Comparison of ENCODE assay signal across 26 mouse cellular contexts in genomic region chr12:48387724-48388123, GRCm38 (mm10).
"Had no signal": no experiment of that assay in that cellular context is flagged by ENCODE, and none has a peak within 500 bp of the region (broad histone marks: within the 10 kb centered on the region; RNA-seq: fewer than 3 reads in every experiment).

No protein-coding gene starts in this region.

- DNase-seq: gastrocnemius, postnatal 14 days; gastrocnemius, postnatal 36 days; heart, adult 2 months; heart, postnatal 14 days; heart, postnatal 36 days; kidney, adult 18-20 months; kidney, adult 8-10 months; kidney, postnatal 10 days; kidney, postnatal 25 days; kidney, postnatal 4 days; liver; liver, embryonic 13.5 days; liver, postnatal 0 days had no signal

- H3K36me3 ChIP-seq: heart, embryonic 13.5 days; heart, embryonic 15.5 days; hindbrain, embryonic 13.5 days; hindbrain, embryonic 15.5 days; limb, embryonic 10.5 days; limb, embryonic 12.5 days; liver, embryonic 13.5 days; liver, embryonic 15.5 days had no signal

- H3K9ac ChIP-seq: heart, embryonic 13.5 days; heart, embryonic 15.5 days; hindbrain, embryonic 13.5 days; hindbrain, embryonic 15.5 days; limb, embryonic 12.5 days; liver, embryonic 13.5 days; liver, embryonic 15.5 days; liver, postnatal 0 days had no signal

- H3K9me3 ChIP-seq: heart, embryonic 13.5 days; heart, embryonic 15.5 days; hindbrain, embryonic 13.5 days; hindbrain, embryonic 15.5 days; limb, embryonic 10.5 days; limb, embryonic 12.5 days; liver, embryonic 13.5 days; liver, embryonic 15.5 days had no signal

- ATAC-seq: hindbrain, postnatal 0 days; intestine, postnatal 0 days; liver, postnatal 0 days had no signal

- H3K4me1 ChIP-seq: heart, embryonic 13.5 days; heart, embryonic 15.5 days; hindbrain, embryonic 13.5 days; hindbrain, embryonic 15.5 days; limb, embryonic 10.5 days; limb, embryonic 12.5 days; liver, embryonic 13.5 days; liver, embryonic 15.5 days had no signal

- H3K27me3 ChIP-seq: heart, embryonic 13.5 days; heart, embryonic 15.5 days; hindbrain, embryonic 13.5 days; hindbrain, embryonic 15.5 days; limb, embryonic 12.5 days; liver, embryonic 13.5 days; liver, embryonic 15.5 days had no signal

- H3K4me2 ChIP-seq: heart, embryonic 11.5 days; heart, embryonic 13.5 days; heart, embryonic 15.5 days; hindbrain, embryonic 13.5 days; hindbrain, embryonic 15.5 days; limb, embryonic 12.5 days; liver, embryonic 11.5 days; liver, embryonic 13.5 days; liver, embryonic 15.5 days had no signal

- H3K4me3 ChIP-seq: heart, adult 2 months; heart, embryonic 13.5 days; heart, embryonic 15.5 days; hindbrain, embryonic 13.5 days; hindbrain, embryonic 15.5 days; layer of hippocampus, adult 2 months; left cerebral cortex, adult 2 months; limb, embryonic 10.5 days; limb, embryonic 12.5 days; liver, embryonic 13.5 days; liver, embryonic 15.5 days had no signal

- H3K27ac ChIP-seq: heart, adult 2 months; heart, embryonic 13.5 days; heart, embryonic 15.5 days; hindbrain, embryonic 13.5 days; hindbrain, embryonic 15.5 days; hindbrain, postnatal 0 days; layer of hippocampus, adult 2 months; left cerebral cortex, adult 2 months; limb, embryonic 10.5 days; limb, embryonic 12.5 days; liver, embryonic 13.5 days; liver, embryonic 15.5 days had no signal
